ENCODE assay signal across 21 mouse cellular contexts in the genomic region with DNA sequence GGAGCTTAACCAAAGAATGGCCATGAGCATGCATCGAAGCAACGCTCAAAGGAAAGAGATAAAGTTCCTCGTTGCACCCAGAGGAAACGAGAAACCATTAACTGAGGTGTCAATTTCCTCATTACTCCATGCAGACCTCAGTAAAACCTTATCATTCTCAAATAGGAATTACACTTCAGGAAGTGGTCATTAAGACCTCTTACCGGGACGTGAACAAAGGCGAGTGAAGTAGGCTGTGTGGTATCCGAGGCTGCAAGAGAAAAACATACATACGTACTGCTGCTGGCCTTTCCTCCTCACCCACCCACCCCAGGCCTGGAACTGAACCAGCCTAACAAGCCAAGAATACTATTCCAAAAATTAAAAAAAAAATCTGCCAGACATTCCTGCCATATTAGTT.
DNase-seq lines count a peak whose midpoint lies in the region; ATAC-seq lines count a peak whose summit lies in the region.
"Had no signal": no experiment of that assay in that cellular context is flagged by ENCODE, and none has a peak within 500 bp of the region (broad histone marks: within the 10 kb centered on the region; RNA-seq: fewer than 3 reads in every experiment).

No protein-coding gene starts in this region.

- intact Hi-C loops in heart, postnatal 14 days (cut with DNase I) = no loop called here

- peak; percentile 51 for DNase-seq in heart, adult 11 months
- DNase-seq in heart, postnatal 14 days = no peak
- peak; percentile 95 for DNase-seq in 416B (ENCODE audit: low read depth)
- DNase-seq in adrenal gland, postnatal 10 days = no peak
- DNase-seq in urinary bladder, postnatal 36 days (ENCODE audit: low spot score in 2 of 2) = no peak
- DNase-seq: adrenal gland, adult 2 months; adrenal gland, postnatal 25 days; B cell, adult 2 months; cerebellum, adult 11-12 months; cerebellum, adult 8-10 months; cerebellum, postnatal 10 days; cerebellum, postnatal 36 days; gastrocnemius, postnatal 14 days; heart, adult 2 months; heart, postnatal 36 days had no signal

- ATAC-seq in hematopoietic stem cell, adult 5-6 weeks (replicated peaks in 1 of 2; ENCODE audit: insufficient read depth in 1 of 2, low FRiP score in 2 of 2, low TSS enrichment in 1 of 2, low read depth in 1 of 2, poor library complexity in 2 of 2, severe bottlenecking in 2 of 2) = peak; percentile 63 to 83
- peak; percentile 58 for ATAC-seq in megakaryocyte progenitor cell, adult 5-6 weeks (replicated peaks; ENCODE audit: poor library complexity)
- ATAC-seq: forebrain, embryonic 13.5 days; forebrain, embryonic 16.5 days; hindbrain, postnatal 0 days; inflammation-experienced regulatory T-cells, adult 6 months had no signal

Comparison
In these comparisons a context has a peak if more than half of its experiments do, and no peak if none do; other contexts are left out.
1. DNase-seq: peak in heart, adult 11 months (single experiment) and 416B (single experiment); none in heart, postnatal 14 days (0 of 2), adrenal gland, postnatal 10 days (single experiment) and urinary bladder, postnatal 36 days (0 of 2).